Mouse (Mus musculus): Measurements from ENCODE around the gene Cdc14a. TPM values are rescaled to one million over a fixed set of nuclear protein-coding genes. Genes with fewer than 3 reads are reported as not detected.

Gene Cdc14a
- polyA plus RNA-seq (2016; fragmentation: Nextera tagmentation; extraction: Ambion mirVana): 14.5 and 16.0 TPM in 2 replicates

DNA sequence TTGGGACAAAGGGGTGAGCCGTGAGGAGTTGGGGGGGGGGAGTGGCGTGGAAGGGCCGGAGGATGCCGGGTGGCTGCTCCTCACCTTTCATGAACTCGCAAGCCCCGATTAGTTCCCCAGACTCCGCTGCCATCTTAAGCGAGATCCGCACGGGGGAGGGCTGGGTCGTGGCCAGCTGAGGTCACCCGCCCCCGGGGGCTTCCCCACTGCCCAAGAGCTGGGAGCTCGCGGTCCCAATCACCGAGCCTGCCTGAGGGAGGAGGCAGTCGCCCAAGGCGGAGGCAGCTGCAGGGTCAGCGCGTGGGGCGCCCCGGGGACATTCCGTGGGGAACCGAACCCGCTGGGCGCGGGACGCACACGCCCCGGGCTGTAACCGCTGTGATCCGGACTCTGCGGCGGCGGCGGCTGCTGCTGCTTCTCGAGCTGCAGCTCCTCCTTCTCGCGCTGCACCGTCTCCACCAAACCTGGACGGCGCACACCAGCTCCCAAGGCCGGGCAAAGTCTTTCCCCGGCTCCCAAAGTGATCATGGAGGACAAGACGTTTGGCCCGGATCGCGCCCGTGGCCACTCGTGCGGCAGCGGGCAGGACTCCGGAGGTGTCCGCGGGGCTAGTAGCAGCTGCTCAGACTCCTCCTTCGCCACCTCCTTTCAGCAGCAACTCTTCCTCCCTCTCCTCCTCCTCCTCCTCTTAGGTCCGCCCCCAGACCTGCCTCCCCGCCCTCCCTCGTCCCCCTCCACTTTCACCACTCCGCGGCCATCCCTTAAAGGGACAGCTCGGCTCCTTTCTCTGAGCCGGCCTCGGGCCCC is at the start of gene Cdc14a:
Gene Cdc14a (minus strand): TSS at position 680 of the 807 bp plus-strand sequence.
- peak within 1 kb of the TSS; percentile 90 for H3K27ac ChIP-seq
- under 1% methylated on average over 63 of the region's 64 CpGs for WGBS
- ATAC-seq (ENCODE audit: insufficient number of reproducible peaks, insufficient read depth, low FRiP score, low TSS enrichment, low read depth): peak; percentile 92

DNA sequence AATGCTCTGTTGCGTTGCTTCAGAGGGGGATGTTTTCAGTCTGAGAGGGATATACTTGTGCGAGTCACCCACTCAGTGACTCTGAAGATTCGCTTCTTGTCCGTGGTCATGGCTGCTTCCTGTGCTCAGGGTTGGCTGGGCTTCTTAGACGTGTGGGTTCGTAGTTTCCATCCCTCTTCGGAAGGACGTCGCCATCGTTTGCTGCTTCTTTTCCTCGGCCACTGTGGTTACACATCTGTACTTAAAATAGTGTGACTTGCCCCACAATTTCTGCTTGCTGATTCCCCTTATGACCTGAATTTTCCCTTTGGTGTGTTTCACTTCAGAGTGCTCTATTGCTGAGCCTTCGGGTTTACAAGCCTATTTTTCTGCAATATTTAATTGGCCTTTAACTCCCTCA is 41.9 kb upstream of the Cdc14a start:
- H3K4me2 ChIP-seq: no peak overlapping the region
- H3K27me3 ChIP-seq: no peaks in the 10 kb centered on the region
- 88% methylated on average over 12 of the region's 12 CpGs for WGBS
- no peak overlapping the region for H3K9ac ChIP-seq (replicated peaks)
- no peaks in the 10 kb centered on the region for H3K4me1 ChIP-seq (replicated peaks)
- no peaks in the 10 kb centered on the region for H3K9me3 ChIP-seq
- no peak for ATAC-seq (ENCODE audit: insufficient number of reproducible peaks, insufficient read depth, low FRiP score, low TSS enrichment, low read depth)
- no peak overlapping the region for H3K4me3 ChIP-seq (replicated peaks)
- no peak overlapping the region for H3K27ac ChIP-seq
- no peaks in the 10 kb centered on the region for H3K36me3 ChIP-seq

More for the DNA sequence above, at the start of gene Cdc14a:
- H3K36me3 ChIP-seq: peaks cover 24% of the 10 kb centered on the region
- no peaks in the 10 kb centered on the region for H3K9me3 ChIP-seq
- peak within 1 kb of the TSS; percentile 97 for H3K4me3 ChIP-seq (replicated peaks)
- H3K27me3 ChIP-seq: no peaks in the 10 kb centered on the region
- peaks cover 17% of the 10 kb centered on the region for H3K4me1 ChIP-seq (replicated peaks)
- H3K9ac ChIP-seq (replicated peaks): peak within 1 kb of the TSS; percentile 96
- H3K4me2 ChIP-seq: peak within 1 kb of the TSS; percentile 67

DNA sequence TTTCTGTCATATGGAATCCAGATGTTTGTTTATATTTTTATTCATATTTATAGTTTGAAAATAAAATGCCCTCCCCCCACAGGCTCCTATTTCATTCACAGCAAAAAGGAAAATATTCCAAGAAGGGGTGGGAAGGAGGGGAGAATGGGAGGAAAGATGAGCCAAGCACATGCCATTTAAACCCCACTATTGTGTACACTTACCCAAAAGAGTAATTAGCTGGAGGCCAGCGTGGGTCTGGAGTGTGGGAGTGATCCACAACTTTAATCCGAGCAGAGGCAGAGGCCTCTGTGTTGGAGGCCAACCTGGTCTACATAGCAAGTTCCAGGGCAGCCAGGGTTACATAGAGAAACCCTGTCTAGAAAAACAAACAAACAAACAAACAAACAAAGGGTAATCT is 40.5 kb upstream of the Cdc14a start:
- H3K4me2 ChIP-seq: no peak overlapping the region
- no peaks in the 10 kb centered on the region for H3K27me3 ChIP-seq
- H3K36me3 ChIP-seq: no peaks in the 10 kb centered on the region
- no peak for ATAC-seq (ENCODE audit: insufficient number of reproducible peaks, insufficient read depth, low FRiP score, low TSS enrichment, low read depth)
- 58% methylated on average over 2 of the region's 2 CpGs for WGBS
- no peak overlapping the region for H3K9ac ChIP-seq (replicated peaks)
- H3K27ac ChIP-seq: no peak overlapping the region
- no peak overlapping the region for H3K4me3 ChIP-seq (replicated peaks)
- no peaks in the 10 kb centered on the region for H3K9me3 ChIP-seq
- H3K4me1 ChIP-seq (replicated peaks): no peaks in the 10 kb centered on the region

DNA sequence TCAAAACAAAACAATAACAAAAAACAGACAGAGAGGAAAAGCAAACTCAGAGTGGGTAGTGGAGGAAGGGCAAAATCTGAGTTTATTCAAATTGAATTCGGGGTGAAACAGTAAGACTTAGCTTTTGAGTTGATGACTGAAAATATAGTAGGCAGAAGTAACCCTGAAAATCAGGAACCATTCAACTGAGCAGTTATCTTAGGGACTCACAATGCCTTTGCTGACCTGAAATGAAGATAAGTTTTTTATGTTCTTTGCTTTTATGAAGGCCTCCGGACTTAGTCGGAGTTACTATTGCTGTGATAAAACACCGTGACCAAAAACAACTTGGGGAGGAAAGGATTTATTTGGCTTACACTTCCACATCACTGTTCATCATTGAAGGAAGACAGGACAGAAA is 37.2 kb upstream of the Cdc14a start:
- no peak for ATAC-seq (ENCODE audit: insufficient number of reproducible peaks, insufficient read depth, low FRiP score, low TSS enrichment, low read depth)
- Histone ChIP-seq H3K9ac (replicated peaks) (no peak overlapping the region), H3K4me3 (replicated peaks) (no peak overlapping the region), H3K4me1 (replicated peaks) (no peaks in the 10 kb centered on the region), H3K27ac (no peak overlapping the region), H3K36me3 (no peaks in the 10 kb centered on the region), H3K4me2 (no peak overlapping the region), H3K9me3 (no peaks in the 10 kb centered on the region), H3K27me3 (no peaks in the 10 kb centered on the region)
- 85% methylated on average over 4 of the region's 4 CpGs for WGBS

DNA sequence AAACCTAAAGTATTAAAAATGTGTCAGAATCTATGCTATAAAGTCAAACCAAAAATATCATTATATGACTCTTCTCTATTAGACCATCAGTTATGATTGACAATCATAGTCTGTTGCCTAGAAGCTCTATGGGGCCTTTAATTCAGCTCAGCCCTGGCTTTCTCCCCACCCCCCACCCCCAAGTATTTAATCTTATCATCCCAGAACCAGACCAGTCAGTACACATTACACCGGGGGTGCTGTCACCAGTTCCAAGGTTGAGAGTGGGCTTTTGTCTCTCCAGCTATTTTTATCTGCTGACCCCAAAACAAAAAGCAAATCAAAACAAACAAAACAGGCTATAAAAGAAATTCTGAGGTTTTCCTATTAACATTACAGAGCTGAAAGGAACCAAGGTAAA is 30.7 kb upstream of the Cdc14a start:
- Histone ChIP-seq H3K4me3 (replicated peaks) (no peak overlapping the region), H3K27me3 (no peaks in the 10 kb centered on the region), H3K9me3 (0 out of 2 replicates have a peak, but pooled peaks cover 4% of the 10 kb centered on the region), H3K9ac (replicated peaks) (no peak overlapping the region), H3K36me3 (no peaks in the 10 kb centered on the region), H3K4me1 (replicated peaks) (no peaks in the 10 kb centered on the region), H3K4me2 (no peak overlapping the region), H3K27ac (no peak overlapping the region)
- ATAC-seq (ENCODE audit: insufficient number of reproducible peaks, insufficient read depth, low FRiP score, low TSS enrichment, low read depth): no peak
- 100% methylated on average over 1 of the region's 1 CpGs for WGBS

DNA sequence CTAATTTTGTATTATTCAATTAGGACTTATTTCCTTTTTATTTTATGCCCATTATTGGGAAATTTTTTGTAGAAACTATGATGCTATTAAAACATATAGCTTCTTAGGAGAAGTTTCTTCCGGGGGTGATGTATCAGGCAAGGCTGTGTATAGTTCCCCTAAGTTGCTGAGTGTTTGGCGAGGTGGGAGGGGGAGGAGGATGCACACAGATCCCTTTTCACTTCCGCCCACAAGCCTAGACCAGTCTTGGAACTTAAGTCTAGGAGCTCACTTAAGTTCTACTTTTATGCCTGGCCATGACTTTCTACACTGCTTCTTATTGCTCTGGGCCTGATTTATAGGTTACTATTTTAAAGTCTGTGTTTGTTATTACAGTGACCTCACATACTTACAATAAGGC is 26.9 kb upstream of the Cdc14a start:
- no peak for ATAC-seq (ENCODE audit: insufficient number of reproducible peaks, insufficient read depth, low FRiP score, low TSS enrichment, low read depth)

DNA sequence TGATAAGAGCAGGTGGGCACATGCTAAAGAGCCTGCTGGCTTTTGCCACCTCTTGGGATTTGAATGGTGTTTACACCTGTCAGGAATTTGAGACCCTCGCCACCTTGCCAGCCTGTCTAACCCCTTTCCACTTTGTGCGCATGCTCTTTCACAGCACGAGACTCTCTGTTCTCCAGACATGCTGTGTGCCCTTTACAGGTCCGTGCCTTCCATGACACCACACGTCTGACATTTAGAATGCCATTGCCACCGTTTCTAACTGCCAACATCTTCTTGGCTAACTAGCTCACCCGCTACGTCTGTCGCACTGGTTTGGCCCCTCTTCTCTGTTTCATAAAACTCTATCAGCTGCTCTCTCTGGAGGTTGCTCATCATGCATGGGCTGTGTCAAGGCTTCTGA is 20.5 kb upstream of the Cdc14a start:
- H3K4me1 ChIP-seq (replicated peaks): no peaks in the 10 kb centered on the region
- WGBS: 81% methylated on average over 9 of the region's 9 CpGs
- H3K27me3 ChIP-seq: no peaks in the 10 kb centered on the region

More for the DNA sequence above, 26.9 kb upstream of the Cdc14a start:
- Histone ChIP-seq H3K36me3 (no peaks in the 10 kb centered on the region), H3K4me2 (no peak overlapping the region), H3K4me3 (replicated peaks) (no peak overlapping the region), H3K9me3 (0 out of 2 replicates have a peak, but pooled peaks cover 4% of the 10 kb centered on the region), H3K27me3 (no peaks in the 10 kb centered on the region), H3K27ac (no peak overlapping the region), H3K9ac (replicated peaks) (no peak overlapping the region), H3K4me1 (replicated peaks) (no peaks in the 10 kb centered on the region)
- 75% methylated on average over 3 of the region's 3 CpGs for WGBS

DNA sequence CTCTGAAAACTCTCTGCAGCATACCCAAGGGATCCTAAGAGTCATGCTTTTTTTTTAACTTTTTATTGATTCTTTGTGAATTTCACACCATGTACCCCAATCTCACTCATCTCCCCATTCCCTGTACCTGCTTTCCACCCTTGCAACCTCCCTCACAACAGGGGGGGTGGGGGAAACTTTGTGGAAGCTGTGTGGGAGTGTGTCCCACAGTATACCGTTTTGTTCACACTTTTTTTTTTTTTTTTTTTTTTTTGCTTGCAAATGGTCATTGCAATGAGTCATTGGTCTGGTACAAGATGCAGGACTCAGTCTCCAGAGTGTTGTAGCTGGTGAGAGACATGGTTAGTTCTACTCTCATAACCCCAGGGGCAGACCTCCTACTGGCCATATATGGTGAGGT is 19.0 kb upstream of the Cdc14a start:
- Histone ChIP-seq H3K9me3 (no peaks in the 10 kb centered on the region), H3K36me3 (no peaks in the 10 kb centered on the region), H3K4me2 (no peak overlapping the region), H3K4me3 (replicated peaks) (no peak overlapping the region), H3K4me1 (replicated peaks) (no peaks in the 10 kb centered on the region), H3K27me3 (no peaks in the 10 kb centered on the region), H3K27ac (no peak overlapping the region), H3K9ac (replicated peaks) (no peak overlapping the region)
- 75% methylated on average over 1 of the region's 1 CpGs for WGBS
- no peak for ATAC-seq (ENCODE audit: insufficient number of reproducible peaks, insufficient read depth, low FRiP score, low TSS enrichment, low read depth)

More for the DNA sequence above, 20.5 kb upstream of the Cdc14a start:
- ATAC-seq (ENCODE audit: insufficient number of reproducible peaks, insufficient read depth, low FRiP score, low TSS enrichment, low read depth): no peak
- Histone ChIP-seq H3K9ac (replicated peaks) (no peak overlapping the region), H3K9me3 (no peaks in the 10 kb centered on the region), H3K4me3 (replicated peaks) (no peak overlapping the region), H3K4me2 (no peak overlapping the region), H3K27ac (no peak overlapping the region), H3K36me3 (no peaks in the 10 kb centered on the region)

DNA sequence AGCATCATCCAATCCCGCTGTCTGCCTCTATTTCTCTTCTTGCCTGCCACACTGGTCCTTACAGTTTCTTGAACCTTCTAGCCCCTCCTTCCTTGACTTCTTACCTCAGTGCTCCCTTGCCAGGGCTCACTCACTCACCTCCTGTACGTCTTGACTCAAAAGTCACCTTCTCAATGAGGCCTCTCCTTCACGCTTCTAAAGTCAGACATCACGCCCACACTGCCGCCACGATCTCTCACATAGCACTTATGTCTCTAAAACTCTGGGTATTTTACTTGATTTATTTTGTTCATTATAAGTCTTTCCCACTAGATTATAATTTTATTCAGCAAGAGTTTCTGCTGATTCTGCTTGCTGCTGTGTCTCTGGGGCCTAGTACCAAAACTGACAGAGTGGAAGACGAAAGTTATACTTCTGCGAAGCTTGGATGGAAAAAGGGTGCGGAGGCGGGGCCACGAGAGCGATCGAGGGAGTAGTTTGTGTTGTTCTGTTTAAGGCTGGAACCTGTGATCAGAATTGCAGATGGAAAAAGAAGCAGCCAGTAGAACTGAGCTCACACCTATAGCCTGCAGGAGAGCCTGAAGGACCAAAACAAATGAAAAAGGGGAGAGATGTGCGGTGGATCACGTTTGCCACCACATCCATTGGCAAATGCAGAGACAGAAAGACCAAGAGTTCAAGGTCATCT is 17.8 kb upstream of the Cdc14a start:
- Histone ChIP-seq H3K9me3 (no peaks in the 10 kb centered on the region), H3K27me3 (no peaks in the 10 kb centered on the region), H3K4me3 (replicated peaks) (no peak overlapping the region), H3K4me2 (no peak overlapping the region), H3K36me3 (no peaks in the 10 kb centered on the region), H3K9ac (replicated peaks) (no peak overlapping the region), H3K4me1 (replicated peaks) (no peaks in the 10 kb centered on the region), H3K27ac (no peak overlapping the region)
- no peak for ATAC-seq (ENCODE audit: insufficient number of reproducible peaks, insufficient read depth, low FRiP score, low TSS enrichment, low read depth)
- WGBS: 93% methylated on average over 15 of the region's 15 CpGs

DNA sequence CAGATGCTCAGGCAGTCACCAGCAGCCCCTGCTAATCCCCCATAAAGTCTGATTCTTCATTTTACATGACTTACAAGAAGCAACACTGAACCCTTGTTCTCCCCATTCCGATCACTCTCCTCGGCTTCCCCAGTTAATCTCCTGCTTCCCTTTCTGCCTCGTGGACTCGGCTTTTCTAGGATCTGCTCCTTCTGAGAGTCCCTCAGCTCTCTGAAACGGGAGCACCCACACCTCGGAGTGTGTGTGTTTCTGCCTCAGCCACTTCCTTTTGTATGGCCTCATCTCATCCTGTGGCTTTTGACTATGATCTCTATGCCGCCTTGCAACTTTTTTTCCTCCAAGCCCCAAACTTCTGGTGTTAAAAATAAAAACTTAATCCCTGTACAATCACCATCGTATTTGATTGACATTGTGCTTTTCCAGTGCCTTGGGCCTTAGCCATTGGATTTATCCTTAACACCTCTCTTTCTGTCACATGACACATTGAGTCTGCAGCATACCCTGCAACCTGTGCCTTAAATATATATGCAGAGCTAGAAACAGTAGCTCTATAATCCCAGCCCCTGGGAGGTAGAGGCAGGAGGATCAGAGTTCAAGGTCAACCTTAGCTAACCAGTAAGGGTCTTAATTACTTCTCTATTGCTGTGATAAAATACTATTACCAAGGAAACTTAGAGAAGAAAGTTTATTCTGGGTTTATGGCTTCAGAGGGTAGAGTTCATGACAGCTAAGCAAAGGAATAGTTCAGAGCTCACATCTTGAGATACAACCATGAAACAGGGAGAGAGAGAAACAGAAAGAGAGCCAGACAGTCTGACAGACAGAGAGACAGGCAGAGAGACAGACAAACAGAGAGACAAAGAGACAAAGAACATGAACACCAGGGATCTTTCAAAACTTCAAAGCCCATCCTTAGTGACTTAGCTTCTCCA is 16.5 kb upstream of the Cdc14a start:
- no peaks in the 10 kb centered on the region for H3K9me3 ChIP-seq
- H3K27me3 ChIP-seq: no peaks in the 10 kb centered on the region
- H3K9ac ChIP-seq (replicated peaks): no peak overlapping the region
- H3K36me3 ChIP-seq: no peaks in the 10 kb centered on the region
- H3K4me2 ChIP-seq: no peak overlapping the region
- WGBS: 63% methylated on average over 8 of the region's 8 CpGs
- ATAC-seq (ENCODE audit: insufficient number of reproducible peaks, insufficient read depth, low FRiP score, low TSS enrichment, low read depth): no peak
- no peak overlapping the region for H3K4me3 ChIP-seq (replicated peaks)
- H3K27ac ChIP-seq: no peak overlapping the region
- no peaks in the 10 kb centered on the region for H3K4me1 ChIP-seq (replicated peaks)

Measured in limb, embryonic 12.5 days (tissue).